Comparison of ENCODE assay signal across 19 mouse cellular contexts in genomic region chr8:79559516-79559915, GRCm38 (mm10).
A peak's percentile ranks its signal among the peaks of the same experiment; 100 is the strongest.
DNase-seq lines count a peak whose midpoint lies in the region; ATAC-seq lines count a peak whose summit lies in the region.
"Had no signal": no experiment of that assay in that cellular context is flagged by ENCODE, and none has a peak within 500 bp of the region (broad histone marks: within the 10 kb centered on the region; RNA-seq: fewer than 3 reads in every experiment).

No protein-coding gene starts in this region.

- intact Hi-C loops in left cerebral cortex, postnatal 36 days (cut with DNase I), result no loop called here

- 97% methylated on average over 6 of the region's 6 CpGs for WGBS in neural tube, embryonic 15.5 days

- DNase-seq in gastrocnemius, postnatal 10 days, result peak; percentile 18
- DNase-seq in gastrocnemius, adult 8-10 months (ENCODE audit: low spot score in 2 of 2), result no peak
- peak; percentile 91 for DNase-seq in 3T3-L1 (ENCODE audit: low read depth, low spot score)
- peak; percentile 89 for DNase-seq in adrenal gland, adult 2 months
- peak; percentile 16 to 28 for DNase-seq in left cerebral cortex, postnatal 36 days (ENCODE audit: low spot score in 2 of 2)
- no peak for DNase-seq in cerebellum, adult 11-12 months
- DNase-seq: cerebellum, adult 11 months; gastrocnemius, adult 2 months; kidney, adult 11 months; kidney, postnatal 4 days; thymus, postnatal 36 days had no signal

- no peak overlapping the region for H3K4me2 ChIP-seq in neural tube, embryonic 15.5 days
- H3K4me2 ChIP-seq: forebrain, embryonic 13.5 days; hindbrain, embryonic 13.5 days; limb, embryonic 15.5 days; lung, embryonic 15.5 days had no signal

- H3K9ac ChIP-seq in neural tube, embryonic 15.5 days (replicated peaks), result no peak overlapping the region
- H3K9ac ChIP-seq: forebrain, embryonic 13.5 days; hindbrain, embryonic 13.5 days; limb, embryonic 15.5 days; lung, embryonic 15.5 days had no signal

- no peaks in the 10 kb centered on the region for H3K36me3 ChIP-seq in neural tube, embryonic 15.5 days
- H3K36me3 ChIP-seq: hindbrain, embryonic 13.5 days; limb, embryonic 15.5 days; lung, embryonic 15.5 days had no signal

- no peaks in the 10 kb centered on the region for H3K9me3 ChIP-seq in neural tube, embryonic 15.5 days (replicated peaks)
- H3K9me3 ChIP-seq: forebrain, embryonic 13.5 days; hindbrain, embryonic 13.5 days; limb, embryonic 15.5 days; lung, embryonic 15.5 days; megakaryocyte, embryonic 14.5 days had no signal

- no peak for ATAC-seq in cerebellum, adult (ENCODE audit: insufficient number of reproducible peaks, low FRiP score, low TSS enrichment)
- ATAC-seq in neural tube, embryonic 15.5 days (ENCODE audit: low FRiP score), result no peak
- ATAC-seq: forebrain, embryonic 13.5 days had no signal

- no peak overlapping the region for H3K4me3 ChIP-seq in neural tube, embryonic 15.5 days (replicated peaks)
- H3K4me3 ChIP-seq: forebrain, embryonic 13.5 days; gastrocnemius, adult 2 months; hindbrain, embryonic 13.5 days; left cerebral cortex, adult 2 months; limb, embryonic 15.5 days; lung, embryonic 15.5 days; megakaryocyte, embryonic 14.5 days had no signal

- peaks cover 7% of the 10 kb centered on the region; the same call in 1 of the 2 replicates for H3K4me1 ChIP-seq in neural tube, embryonic 15.5 days
- H3K4me1 ChIP-seq: lung, embryonic 15.5 days had no signal

- no peaks in the 10 kb centered on the region for H3K27me3 ChIP-seq in neural tube, embryonic 15.5 days (replicated peaks)
- H3K27me3 ChIP-seq: forebrain, embryonic 13.5 days; hindbrain, embryonic 13.5 days; limb, embryonic 15.5 days; lung, embryonic 15.5 days had no signal

- H3K27ac ChIP-seq in neural tube, embryonic 15.5 days (replicated peaks), result no peak overlapping the region
- H3K27ac ChIP-seq: forebrain, embryonic 13.5 days; gastrocnemius, adult 2 months; hindbrain, embryonic 13.5 days; left cerebral cortex, adult 2 months; limb, embryonic 15.5 days; lung, embryonic 15.5 days had no signal

Comparison
In these comparisons a context has a peak if more than half of its experiments do, and no peak if none do; other contexts are left out.
1. DNase-seq: peak in gastrocnemius, postnatal 10 days (single experiment), 3T3-L1 (single experiment), adrenal gland, adult 2 months (single experiment) and left cerebral cortex, postnatal 36 days (2 of 2); none in gastrocnemius, adult 8-10 months (0 of 2) and cerebellum, adult 11-12 months (single experiment).